Mouse (Mus musculus) stomach, postnatal 0 days (tissue): ENCODE measurements at regions not wholly inside any gene's neighbourhood (a gene's known extent, or its start where the extent isn't known, plus 50 kb on each side); places are given as distances from the start of the nearest gene placed in this dataset.

Experiments used
- ATAC-seq: fragments of 200-750 bp; cut with Nextera tagmentation; 2 replicates; pipeline ENCODE4 v1.8.0; 2017; ENCODE audit not compliant: low FRiP score, low TSS enrichment
- DNase-seq: peaks from one replicate; pipeline ENCODE4 v3.0.0-alpha.2; 2016; ENCODE audit warnings: low spot score
- H3K27ac ChIP-seq: fragments of 300-500 bp; sonication (generic); replicated peaks from 2 replicates; pipeline ENCODE4 v1.5.1; 2014; ENCODE audit warnings: mild to moderate bottlenecking, control low read depth
- H3K27me3 ChIP-seq: fragments of 300-500 bp; sonication (generic); 2 replicates; pipeline ENCODE4 v1.6.1; 2014; ENCODE audit warnings: low read length; ENCODE audit not compliant: control insufficient read depth, insufficient read depth
- H3K36me3 ChIP-seq: fragments of 300-500 bp; sonication (generic); 2 replicates; pipeline ENCODE4 v1.6.1; 2014; ENCODE audit warnings: low read length, mixed read lengths; ENCODE audit not compliant: control insufficient read depth, insufficient read depth
- H3K4me1 ChIP-seq: fragments of 300-500 bp; sonication (generic); replicated peaks from 2 replicates; pipeline ENCODE4 v1.6.1; 2014; ENCODE audit warnings: antibody characterized with exemption; ENCODE audit not compliant: control insufficient read depth, insufficient read depth
- H3K4me2 ChIP-seq: fragments of 300-500 bp; sonication (generic); replicated peaks from 2 replicates; pipeline ENCODE4 v1.6.1; 2014; ENCODE audit warnings: low read depth, mild to moderate bottlenecking, control low read depth, moderate library complexity
- H3K4me3 ChIP-seq: fragments of 300-500 bp; sonication (generic); 2 replicates; pipeline ENCODE4 v1.5.1; 2014; ENCODE audit warnings: low read depth, low read length, control low read depth
- H3K9ac ChIP-seq: fragments of 300-500 bp; sonication (generic); 2 replicates; pipeline ENCODE4 v1.6.1; 2014; ENCODE audit warnings: mild to moderate bottlenecking, low read length, control low read depth, mixed read lengths
- H3K9me3 ChIP-seq: fragments of 300-500 bp; sonication (generic); 2 replicates; pipeline ENCODE4 v1.6.1; 2016; ENCODE audit warnings: low read length; ENCODE audit not compliant: control insufficient read depth
- CTCF ChIP-seq: IDR thresholded peaks from 2 replicates; pipeline ENCODE4 v1.5.1; 2016; ENCODE audit warnings: antibody characterized with exemption, low read depth, mild to moderate bottlenecking, moderate library complexity
- EP300 ChIP-seq: optimal IDR thresholded peaks from 2 replicates; pipeline ENCODE3; 2016; ENCODE audit warnings: antibody characterized with exemption
- WGBS: fragments of 180-500 bp; shearing (Covaris S2); extraction: QIAGEN DNeasy Blood & Tissue Kit; methylation state at CpG from one replicate; pipeline ENCODE4 v1.1.7; 2014; 5-methylcytosine and 5-hydroxymethylcytosine counted together

DNA sequence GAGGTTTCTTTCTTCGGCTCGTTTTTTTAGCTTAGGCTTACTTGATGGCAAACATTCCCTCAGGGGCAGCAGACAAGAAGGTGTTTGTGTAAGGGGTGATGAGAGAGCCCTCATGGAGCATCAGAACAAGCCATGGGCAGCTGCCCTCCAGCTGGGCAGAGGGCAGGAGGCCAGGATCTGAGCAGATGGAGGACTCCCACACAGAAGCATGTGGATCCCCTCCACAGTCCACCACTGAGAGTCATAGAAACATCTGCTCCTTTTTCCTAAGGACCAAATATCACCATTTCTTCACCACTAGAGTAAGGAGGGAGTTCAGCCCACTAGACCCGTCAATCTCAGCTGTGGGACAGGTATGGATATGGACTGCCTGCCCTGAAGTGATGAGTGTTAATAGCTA, 214.4 kb downstream of the Qk start:
- ATAC-seq (no peak), DNase-seq (no peak)
- Histone ChIP-seq H3K4me1 (no peaks in the 10 kb centered on the region), H3K27ac (no peak overlapping the region), H3K4me3 (no peak overlapping the region), H3K36me3 (no peaks in the 10 kb centered on the region), H3K9me3 (no peaks in the 10 kb centered on the region), H3K9ac (no peak overlapping the region), H3K4me2 (no peak overlapping the region), H3K27me3 (no peaks in the 10 kb centered on the region)
- TF ChIP-seq EP300, result no peak
- WGBS, result 64% methylated on average over 3 of the region's 3 CpGs

DNA sequence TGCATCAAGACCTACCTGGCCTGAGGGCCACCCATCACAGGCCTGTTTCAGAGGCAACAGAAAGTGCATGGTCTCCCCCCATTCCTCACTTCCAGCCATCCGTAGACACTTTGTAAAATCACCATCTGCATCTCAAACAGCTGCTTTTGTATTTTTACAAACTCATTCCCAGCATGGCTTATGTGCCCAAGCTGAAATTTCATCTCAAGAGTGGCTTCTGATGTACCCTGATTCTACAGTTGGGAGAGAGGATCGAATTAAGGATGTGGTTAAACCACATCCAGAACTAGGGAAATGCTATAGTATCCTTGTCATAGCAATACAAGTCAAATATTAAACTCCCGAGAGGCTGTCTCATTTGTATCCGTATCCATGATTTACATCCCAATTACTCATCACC, 221.5 kb downstream of the Qk start:
- no peak overlapping the region for H3K27ac ChIP-seq
- H3K4me3 ChIP-seq, result no peak overlapping the region
- 73% methylated on average over 4 of the region's 4 CpGs for WGBS
- DNase-seq (no peak), ATAC-seq (no peak)
- H3K9me3 ChIP-seq, result no peaks in the 10 kb centered on the region
- no peaks in the 10 kb centered on the region for H3K27me3 ChIP-seq
- H3K36me3 ChIP-seq, result no peaks in the 10 kb centered on the region
- no peak overlapping the region for H3K9ac ChIP-seq
- H3K4me2 ChIP-seq, result no peak overlapping the region
- H3K4me1 ChIP-seq, result no peaks in the 10 kb centered on the region; the same call in 1 of the 2 replicates
- TF ChIP-seq EP300, result no peak
- TF ChIP-seq CTCF, result no peak

DNA sequence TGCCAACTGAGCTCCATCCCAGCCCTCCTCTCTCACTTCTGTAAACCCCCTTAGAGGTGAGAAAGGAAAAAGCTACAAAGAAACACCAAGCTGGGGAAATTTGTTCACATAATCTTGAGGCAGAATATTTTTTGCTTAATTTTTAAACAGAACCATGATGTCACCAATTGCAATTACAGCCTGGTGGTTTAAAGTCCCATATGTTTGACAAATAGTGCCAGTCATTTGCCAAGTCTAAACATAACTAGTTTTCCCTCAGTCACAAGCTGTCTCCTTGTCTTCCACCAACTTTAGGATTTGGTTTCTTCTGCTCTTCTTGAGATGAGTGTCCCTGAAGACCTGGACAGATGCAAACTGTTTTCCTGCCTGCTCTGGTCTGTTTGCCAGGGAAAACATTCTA, 222.0 kb downstream of the Qk start:
- no peak for ATAC-seq
- Histone ChIP-seq H3K27ac (no peak overlapping the region), H3K9me3 (no peaks in the 10 kb centered on the region), H3K4me3 (no peak overlapping the region), H3K36me3 (no peaks in the 10 kb centered on the region), H3K27me3 (no peaks in the 10 kb centered on the region), H3K9ac (no peak overlapping the region), H3K4me2 (no peak overlapping the region), H3K4me1 (no peaks in the 10 kb centered on the region; the same call in 1 of the 2 replicates)
- DNase-seq, result no peak
- TF ChIP-seq EP300 (no peak), CTCF (no peak)

DNA sequence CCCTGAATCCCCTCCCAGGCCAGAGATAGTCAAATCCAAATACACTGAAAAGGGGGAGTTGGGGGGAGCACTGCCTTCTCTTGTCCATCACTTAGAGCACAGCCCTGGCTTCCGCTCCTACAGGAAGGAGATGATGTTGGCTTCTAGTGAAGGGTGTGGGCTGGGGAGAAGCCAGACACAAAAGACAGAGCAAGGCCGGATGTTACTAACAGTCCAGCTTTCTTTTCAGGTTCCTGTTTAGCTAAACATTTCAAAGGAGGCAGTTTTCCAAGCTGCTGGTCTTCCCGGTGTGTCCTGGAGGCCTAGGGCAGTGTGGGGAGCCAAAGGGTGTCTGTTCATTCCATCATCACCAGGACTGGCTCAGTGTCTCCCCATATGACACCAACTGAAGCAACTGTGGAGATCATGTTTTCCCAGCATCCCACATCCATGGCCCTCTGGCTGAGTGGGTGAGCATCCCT, 223.8 kb downstream of the Qk start:
- TF ChIP-seq EP300 (no peak), CTCF (no peak)
- Histone ChIP-seq H3K9ac (no peak overlapping the region), H3K4me3 (no peak overlapping the region), H3K4me2 (no peak overlapping the region), H3K36me3 (no peaks in the 10 kb centered on the region), H3K27ac (no peak overlapping the region), H3K4me1 (no peaks in the 10 kb centered on the region; the same call in 1 of the 2 replicates), H3K9me3 (0 out of 2 replicates have a peak, but pooled peaks cover 3% of the 10 kb centered on the region), H3K27me3 (no peaks in the 10 kb centered on the region)
- ATAC-seq (peak; percentile 49; the same call in 1 of the 2 replicates), DNase-seq (no peak)
- 63% methylated on average over 3 of the region's 3 CpGs for WGBS

DNA sequence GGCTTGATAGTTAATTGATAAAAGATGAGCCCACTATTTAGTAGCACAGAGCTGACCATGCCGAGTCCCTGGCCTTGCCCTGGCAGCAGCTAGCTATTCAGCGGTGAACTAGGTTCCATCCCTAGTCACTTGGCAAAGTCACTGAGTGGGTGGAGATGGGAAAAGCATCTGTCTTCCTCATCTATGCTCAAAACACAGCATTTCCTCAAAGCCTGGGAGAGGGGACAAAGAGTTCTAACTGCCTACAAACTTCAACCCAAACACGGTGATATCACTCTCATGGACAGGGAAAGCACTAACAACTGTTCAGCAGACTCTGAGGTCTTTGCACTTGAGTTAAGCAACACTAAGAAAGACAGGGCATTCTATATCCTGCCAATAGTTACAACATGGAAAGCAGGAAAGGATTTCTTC, 225.5 kb downstream of the Qk start:
- peak; percentile 66; the same call in 1 of the 2 replicates for ATAC-seq
- no peak for TF ChIP-seq EP300
- TF ChIP-seq CTCF, result no peak
- 46% methylated on average over 3 of the region's 3 CpGs for WGBS
- Histone ChIP-seq H3K36me3 (no peaks in the 10 kb centered on the region), H3K4me2 (no peak overlapping the region), H3K9me3 (0 out of 2 replicates have a peak, but pooled peaks cover 3% of the 10 kb centered on the region), H3K27me3 (no peaks in the 10 kb centered on the region), H3K4me3 (no peak overlapping the region), H3K4me1 (no peaks in the 10 kb centered on the region; the same call in 1 of the 2 replicates), H3K27ac (no peak overlapping the region), H3K9ac (no peak overlapping the region)
- no peak for DNase-seq

DNA sequence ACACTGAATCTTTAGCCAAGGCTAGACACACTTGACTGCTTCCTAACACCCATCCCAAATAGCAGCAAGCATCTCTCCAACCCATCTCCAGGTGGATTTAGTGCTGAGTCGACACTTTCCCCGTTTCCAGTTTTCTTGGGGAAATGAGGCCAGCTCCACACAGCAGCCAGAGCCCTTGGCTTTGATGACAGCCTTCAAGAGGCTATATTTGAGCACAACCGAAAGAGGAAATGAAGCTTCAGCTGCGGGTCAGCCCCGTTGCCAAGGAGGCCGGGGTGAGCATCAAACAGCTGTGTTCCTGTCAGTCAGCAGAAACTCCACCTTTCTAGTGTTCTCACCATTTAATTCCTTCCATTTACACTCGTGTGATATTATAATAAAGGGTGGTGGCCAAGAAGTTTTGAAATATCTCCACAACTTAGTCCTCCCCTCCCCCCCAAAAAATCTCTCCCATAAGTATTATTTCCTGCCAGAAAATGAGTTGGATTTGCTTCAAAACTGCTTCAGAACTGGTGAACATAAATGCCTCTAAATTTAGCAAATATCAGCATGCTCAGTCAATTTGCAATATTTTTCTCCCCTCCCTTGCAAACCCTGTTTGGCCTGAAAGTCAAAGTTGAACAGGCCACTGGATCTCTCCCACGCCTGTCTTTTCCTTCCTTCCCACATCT, 226.1 kb downstream of the Qk start:
- H3K4me1 ChIP-seq, result no peaks in the 10 kb centered on the region; the same call in 1 of the 2 replicates
- H3K36me3 ChIP-seq, result no peaks in the 10 kb centered on the region
- no peak overlapping the region for H3K9ac ChIP-seq
- H3K9me3 ChIP-seq, result 0 out of 2 replicates have a peak, but pooled peaks cover 3% of the 10 kb centered on the region
- no peaks in the 10 kb centered on the region for H3K27me3 ChIP-seq
- no peak overlapping the region for H3K27ac ChIP-seq
- peak; percentile 47; the same call in 1 of the 2 replicates for ATAC-seq
- no peak for TF ChIP-seq CTCF
- TF ChIP-seq EP300, result no peak
- 43% methylated on average over 8 of the region's 8 CpGs for WGBS
- H3K4me3 ChIP-seq, result no peak overlapping the region
- H3K4me2 ChIP-seq, result no peak overlapping the region
- DNase-seq, result no peak
